Mouse (Mus musculus) hematopoietic stem cell, adult 5-6 weeks (primary cell): ENCODE data around the gene Ankle1. TPM values are rescaled to one million over a fixed set of nuclear protein-coding genes. Genes with fewer than 3 reads are reported as not detected.

Experiments used
- ATAC-seq, 2 experiments: fragments of 125-278 bp in 1 of 2; replicated peaks in 1 of 2; 2 replicates each; pipeline ENCODE4 v1.8.0; 2016 to 2017; ENCODE audit warnings: inconsistent platforms in 2 of 2, mild to moderate bottlenecking in 2 of 2, moderate number of reproducible peaks in 2 of 2, low read depth in 1 of 2, moderate TSS enrichment in 1 of 2; ENCODE audit not compliant: low FRiP score in 2 of 2, poor library complexity in 2 of 2, severe bottlenecking in 2 of 2, insufficient read depth in 1 of 2, low TSS enrichment in 1 of 2
- total RNA-seq: library from RNA; stranded (forward); fragments of 172-1452, 232-1000 nt; gene quantifications from 2 replicates; pipeline ENCODE4 v1.2.3, GENCODE M21; 2017

Gene Ankle1
- total RNA-seq, 1 experiment from 2014 or later: 7.1 TPM

- ATAC-seq: no peak
Observed at GRCm38 (mm10) chr8:71380178-71381171, 25.3 kb upstream of the Ankle1 start.

- no peak for ATAC-seq
Observed at GRCm38 (mm10) chr8:71381421-71381970, 24.3 kb upstream of the Ankle1 start, which contains the start of gene Nr2f6. TSS of gene Nr2f6 (minus strand) at chr8:71381960.

- ATAC-seq: peak; percentile 43 to 58; a peak in 2 of 4 replicates
Observed at GRCm38 (mm10) chr8:71381971-71382961, 23.5 kb upstream of the Ankle1 start.

- ATAC-seq: no peak
Observed at GRCm38 (mm10) chr8:71383396-71383795, 22.4 kb upstream of the Ankle1 start.

GRCm38 (mm10) chr8:71383860-71384259 is 21.9 kb upstream of the Ankle1 start:
- no peak for ATAC-seq

GRCm38 (mm10) chr8:71385212-71385835 is 20.5 kb upstream of the Ankle1 start:
- ATAC-seq: no peak

GRCm38 (mm10) chr8:71388267-71388666 is 17.5 kb upstream of the Ankle1 start:
- ATAC-seq: no peak

- ATAC-seq: no peak
Observed at GRCm38 (mm10) chr8:71391696-71392095, 14.1 kb upstream of the Ankle1 start.

GRCm38 (mm10) chr8:71392391-71392790 is 13.4 kb upstream of the Ankle1 start:
- ATAC-seq: no peak

GRCm38 (mm10) chr8:71392871-71393270 is 12.9 kb upstream of the Ankle1 start:
- no peak for ATAC-seq

- ATAC-seq: no peak
Observed at GRCm38 (mm10) chr8:71394481-71394880, 11.3 kb upstream of the Ankle1 start.

GRCm38 (mm10) chr8:71395071-71395470 is 10.7 kb upstream of the Ankle1 start:
- ATAC-seq: no peak

GRCm38 (mm10) chr8:71395629-71396028 is 10.2 kb upstream of the Ankle1 start, which contains the start of gene Ushbp1:
TSS of gene Ushbp1 (minus strand) at chr8:71395802.
- no peak for ATAC-seq

GRCm38 (mm10) chr8:71396639-71397305 is 9.0 kb upstream of the Ankle1 start, which contains the start of gene Babam1:
TSS of gene Babam1 (plus strand) at chr8:71396861.
- peak; percentile 98 for ATAC-seq

GRCm38 (mm10) chr8:71397701-71398100 is 8.1 kb upstream of the Ankle1 start:
- no peak for ATAC-seq

GRCm38 (mm10) chr8:71400826-71401225 is 5.0 kb upstream of the Ankle1 start:
- ATAC-seq: no peak
